Mouse (Mus musculus) bone marrow macrophage, adult 2 months (primary cell): Measurements from ENCODE around the gene M1ap.

ENCODE experiments used
- CTCF ChIP-seq: IDR thresholded peaks from 2 replicates; pipeline ENCODE4 v1.5.1; 2012; ENCODE audit warnings: low read depth, mild to moderate bottlenecking, low read length, moderate library complexity
- POLR2A ChIP-seq: IDR thresholded peaks from 2 replicates; pipeline ENCODE4 v1.6.1; 2012; ENCODE audit warnings: mild to moderate bottlenecking, low read depth, low read length, borderline replicate concordance

DNA sequence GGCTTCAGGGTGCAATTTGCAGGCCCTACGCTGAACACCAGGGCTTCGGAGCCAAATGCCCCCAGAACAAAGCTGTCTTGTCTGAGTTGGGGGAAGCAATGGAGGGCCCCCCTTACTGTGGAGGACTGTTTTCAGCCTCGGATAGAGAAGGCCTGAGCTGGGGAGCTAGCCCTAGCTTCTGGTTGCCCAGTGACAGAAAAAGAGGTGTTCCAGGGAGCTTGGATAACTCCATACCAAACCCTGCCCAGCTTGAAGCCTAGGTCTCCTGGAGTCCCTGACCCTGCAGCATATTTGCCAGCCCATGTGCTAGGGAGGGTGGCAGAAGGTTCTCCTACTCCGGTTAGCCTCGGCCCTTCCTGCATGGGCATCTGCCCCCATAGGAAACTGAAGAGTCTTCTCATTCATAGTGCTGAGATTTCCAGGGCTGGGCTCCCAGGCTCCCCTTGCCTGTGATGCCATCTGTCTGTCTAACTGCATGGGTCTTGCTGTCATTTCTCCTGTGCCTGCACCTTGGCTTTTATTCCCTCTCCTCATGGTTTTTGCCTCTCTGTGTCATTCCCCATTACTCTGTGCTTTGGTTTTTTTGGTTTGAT lies 87.9 kb downstream of the M1ap start:
- TF ChIP-seq CTCF (no peak), POLR2A (no peak)
